Mouse (Mus musculus) liver, adult 2 months (tissue): ENCODE data around the gene Mmachc. TPM values are rescaled to one million over a fixed set of nuclear protein-coding genes. Genes with fewer than 3 reads are reported as not detected.
"Not testable (repeated sequence)": the region's sequence is repeated elsewhere in the genome, so short reads cannot be mapped to it uniquely, and the experiment has no call there.

Experiments
- DNase-seq: peaks from one replicate; pipeline ENCODE4 v3.0.0-alpha.2; 2011; ENCODE audit warnings: low read depth, low spot score; ENCODE audit errors: extremely low read depth
- H3K27ac ChIP-seq: fragments of 200-500 bp; replicated peaks from 2 replicates; pipeline ENCODE4 v1.5.1; 2012; ENCODE audit warnings: low read depth, mild to moderate bottlenecking, control low read depth, inconsistent platforms, low read length; ENCODE audit not compliant: insufficient read depth
- H3K27me3 ChIP-seq: fragments of 200-500 bp; 2 replicates; pipeline ENCODE4 v1.6.1; 2012; ENCODE audit warnings: mild to moderate bottlenecking, moderate library complexity, low read length, inconsistent platforms; ENCODE audit not compliant: control insufficient read depth, insufficient read depth
- H3K36me3 ChIP-seq: fragments of 200-500 bp; 2 replicates; pipeline ENCODE4 v1.6.1; 2012; ENCODE audit warnings: low read length, inconsistent platforms; ENCODE audit not compliant: control insufficient read depth, insufficient read depth
- H3K4me1 ChIP-seq: fragments of 200-500 bp; 2 replicates; pipeline ENCODE4 v1.6.1; 2011; ENCODE audit warnings: low read length; ENCODE audit not compliant: control insufficient read depth, insufficient read depth
- H3K4me3 ChIP-seq: fragments of 200-500 bp; 2 replicates; pipeline ENCODE4 v1.5.1; 2011; ENCODE audit warnings: low read depth, mild to moderate bottlenecking, control low read depth, low read length, moderate library complexity; ENCODE audit not compliant: insufficient read depth
- H3K79me2 ChIP-seq: fragments of 200-500 bp; 2 replicates; pipeline ENCODE4 v1.6.1; 2012; ENCODE audit warnings: inconsistent platforms, mild to moderate bottlenecking, low read length, moderate library complexity; ENCODE audit not compliant: control insufficient read depth, insufficient read depth
- H3K9ac ChIP-seq: fragments of 200-500 bp; 2 replicates; pipeline ENCODE4 v1.6.1; 2012; ENCODE audit warnings: low read depth, mild to moderate bottlenecking, control low read depth, inconsistent platforms, low read length
- CTCF ChIP-seq: fragments of 200-500 bp; IDR thresholded peaks from 2 replicates; pipeline ENCODE4 v1.5.1; 2011; ENCODE audit warnings: low read depth, low read length, control low read depth
- POLR2A ChIP-seq: fragments of 200-500 bp; IDR thresholded peaks from 2 replicates; pipeline ENCODE4 v1.6.1; 2011; ENCODE audit warnings: low read length, control low read depth; ENCODE audit not compliant: insufficient read depth; ENCODE audit errors: extremely low read depth
- WGBS: fragments of 180-500 bp; shearing (Covaris S2); methylation state at CpG from one replicate; pipeline ENCODE4 v1.1.7; 2018; 5-methylcytosine and 5-hydroxymethylcytosine counted together
- polyA plus RNA-seq: library from polyadenylated mRNA; depleted of rRNA; stranded (reverse); fragments of >200 nt; gene quantifications from 2 replicates; pipeline ENCODE4 v1.2.3, GENCODE M21; 2012
- total RNA-seq: library from RNA; depleted of rRNA; stranded (reverse); fragments of >200 nt; gene quantifications from 2 replicates; pipeline ENCODE4 v1.2.3, GENCODE M21; 2014

The Mmachc gene
- total and polyA plus RNA-seq, 2 experiments, result 10.3 to 15.7 TPM

GRCm38 (mm10) chr4:116679141-116679540 is 29.1 kb downstream of the Mmachc start:
- H3K27ac ChIP-seq, result no peak overlapping the region
- TF ChIP-seq CTCF, result no peak
- no peak for TF ChIP-seq POLR2A
- no peaks in the 10 kb centered on the region for H3K79me2 ChIP-seq
- peaks cover 8% of the 10 kb centered on the region for H3K4me1 ChIP-seq
- H3K4me3 ChIP-seq, result no peak overlapping the region
- no peaks in the 10 kb centered on the region for H3K27me3 ChIP-seq
- H3K9ac ChIP-seq, result no peak overlapping the region
- peak; percentile 57 for DNase-seq
- H3K36me3 ChIP-seq, result no peaks in the 10 kb centered on the region
- 28% methylated on average over 5 of the region's 5 CpGs for WGBS

GRCm38 (mm10) chr4:116677808-116678207 is 30.4 kb downstream of the Mmachc start:
- 100% methylated on average over 1 of the region's 1 CpGs for WGBS
- no peaks in the 10 kb centered on the region for H3K27me3 ChIP-seq
- H3K4me1 ChIP-seq, result peaks cover 8% of the 10 kb centered on the region
- H3K27ac ChIP-seq, result no peak overlapping the region
- TF ChIP-seq CTCF (no peak), POLR2A (no peak)
- DNase-seq, result no peak
- no peaks in the 10 kb centered on the region for H3K36me3 ChIP-seq
- no peak overlapping the region for H3K9ac ChIP-seq
- H3K79me2 ChIP-seq, result no peaks in the 10 kb centered on the region
- H3K4me3 ChIP-seq, result no peak overlapping the region

GRCm38 (mm10) chr4:116676027-116676426 is 32.2 kb downstream of the Mmachc start:
- Histone ChIP-seq H3K27ac (no peak overlapping the region), H3K4me3 (no peak overlapping the region), H3K9ac (no peak overlapping the region), H3K36me3 (no peaks in the 10 kb centered on the region), H3K27me3 (no peaks in the 10 kb centered on the region), H3K4me1 (peaks cover 11% of the 10 kb centered on the region), H3K79me2 (no peaks in the 10 kb centered on the region)
- DNase-seq, result no peak
- 69% methylated on average over 3 of the region's 3 CpGs for WGBS
- no peak for TF ChIP-seq CTCF
- no peak for TF ChIP-seq POLR2A

GRCm38 (mm10) chr4:116674761-116675160 is 33.4 kb downstream of the Mmachc start:
- not testable (repeated sequence) for H3K27me3 ChIP-seq, H3K9ac ChIP-seq, H3K27ac ChIP-seq, DNase-seq, H3K36me3 ChIP-seq, H3K79me2 ChIP-seq, H3K4me3 ChIP-seq
- H3K4me1 ChIP-seq, result peaks cover 11% of the 10 kb centered on the region
- WGBS, result 63% methylated on average over 6 of the region's 6 CpGs

GRCm38 (mm10) chr4:116672785-116673184 is 35.4 kb downstream of the Mmachc start:
- Histone ChIP-seq H3K36me3 (no peaks in the 10 kb centered on the region), H3K4me3 (no peak overlapping the region), H3K4me1 (peaks cover 14% of the 10 kb centered on the region), H3K79me2 (no peaks in the 10 kb centered on the region), H3K27me3 (no peaks in the 10 kb centered on the region), H3K9ac (no peak overlapping the region), H3K27ac (no peak overlapping the region)
- DNase-seq, result peak; percentile 91
- TF ChIP-seq CTCF, result no peak
- TF ChIP-seq POLR2A, result no peak
- WGBS, result 8% methylated on average over 2 of the region's 2 CpGs

GRCm38 (mm10) chr4:116669291-116669690 is 38.9 kb downstream of the Mmachc start:
- peak; percentile 36; the same call in 1 of the 2 replicates for TF ChIP-seq CTCF
- no peak for TF ChIP-seq POLR2A
- Histone ChIP-seq H3K79me2 (no peaks in the 10 kb centered on the region), H3K36me3 (no peaks in the 10 kb centered on the region), H3K4me1 (peaks cover 11% of the 10 kb centered on the region), H3K27me3 (no peaks in the 10 kb centered on the region), H3K9ac (no peak overlapping the region), H3K27ac (no peak overlapping the region), H3K4me3 (no peak overlapping the region)
- WGBS, result 59% methylated on average over 2 of the region's 2 CpGs
- no peak for DNase-seq
